Mouse (Mus musculus): Measurements from ENCODE around the gene Ifi27l2a.
"Not testable (repeated sequence)": the region's sequence is repeated elsewhere in the genome, so short reads cannot be mapped to it uniquely, and the experiment has no call there.

The Ifi27l2a gene

DNA sequence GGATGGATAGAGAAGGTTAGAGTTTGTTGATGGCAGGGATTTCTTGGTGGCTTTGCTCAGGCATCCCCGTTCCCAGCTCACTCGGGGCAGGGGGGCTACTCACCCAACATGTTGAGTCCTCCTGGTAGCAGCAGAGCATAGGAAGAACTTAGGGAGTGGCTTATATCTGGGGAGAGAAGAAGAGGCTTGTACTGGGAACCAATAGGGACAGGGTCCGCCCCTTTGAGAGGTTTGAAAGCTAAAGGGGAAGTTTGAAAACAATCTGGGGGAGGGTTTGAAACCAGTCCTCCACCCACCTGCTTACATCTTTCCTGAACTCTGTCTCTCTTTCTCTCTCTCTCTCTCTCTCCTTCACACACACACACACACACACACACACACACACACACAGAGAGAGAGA is at the start of gene Ifi27l2a:
Ifi27l2a (minus strand) TSS at position 157 of the 400 bp plus-strand sequence.
- Histone ChIP-seq H3K27me3 (ENCODE audit: control insufficient read depth, insufficient read depth, low read length, poor library complexity, severe bottlenecking) (no peaks in the 10 kb centered on the region), H3K36me3 (ENCODE audit: control insufficient read depth, insufficient read depth, low read length, poor library complexity, severe bottlenecking) (peaks cover 3% of the 10 kb centered on the region; the same call in 1 of the 2 replicates)
- DNase-seq (ENCODE audit: low read depth, low spot score), result peak; percentile 70

DNA sequence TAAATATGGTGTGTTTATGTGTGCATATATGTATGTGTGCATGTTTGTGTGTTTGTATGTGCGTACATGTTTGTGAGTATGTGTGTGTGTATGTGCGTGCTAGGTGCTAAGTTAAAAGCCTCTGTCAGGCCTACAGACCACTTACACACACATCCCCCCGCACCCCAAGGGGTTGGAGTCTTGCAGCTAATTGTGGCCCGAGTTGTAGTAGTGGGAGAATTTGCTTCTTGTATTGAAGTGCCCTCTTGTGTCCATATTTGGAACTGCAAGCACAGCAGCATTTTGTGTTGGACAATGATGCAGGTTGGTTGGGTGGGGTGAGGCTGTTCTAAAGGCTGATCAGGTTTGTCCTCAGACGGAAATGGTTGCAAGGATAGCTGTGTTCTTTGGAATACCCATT is 49.3 kb upstream of the Ifi27l2a start:
- peak; percentile 90 for DNase-seq (ENCODE audit: low read depth, low spot score)
- H3K36me3 ChIP-seq (ENCODE audit: control insufficient read depth, insufficient read depth, low read length, poor library complexity, severe bottlenecking), result no peaks in the 10 kb centered on the region
- no peaks in the 10 kb centered on the region for H3K27me3 ChIP-seq (ENCODE audit: control insufficient read depth, insufficient read depth, low read length, poor library complexity, severe bottlenecking)

DNA sequence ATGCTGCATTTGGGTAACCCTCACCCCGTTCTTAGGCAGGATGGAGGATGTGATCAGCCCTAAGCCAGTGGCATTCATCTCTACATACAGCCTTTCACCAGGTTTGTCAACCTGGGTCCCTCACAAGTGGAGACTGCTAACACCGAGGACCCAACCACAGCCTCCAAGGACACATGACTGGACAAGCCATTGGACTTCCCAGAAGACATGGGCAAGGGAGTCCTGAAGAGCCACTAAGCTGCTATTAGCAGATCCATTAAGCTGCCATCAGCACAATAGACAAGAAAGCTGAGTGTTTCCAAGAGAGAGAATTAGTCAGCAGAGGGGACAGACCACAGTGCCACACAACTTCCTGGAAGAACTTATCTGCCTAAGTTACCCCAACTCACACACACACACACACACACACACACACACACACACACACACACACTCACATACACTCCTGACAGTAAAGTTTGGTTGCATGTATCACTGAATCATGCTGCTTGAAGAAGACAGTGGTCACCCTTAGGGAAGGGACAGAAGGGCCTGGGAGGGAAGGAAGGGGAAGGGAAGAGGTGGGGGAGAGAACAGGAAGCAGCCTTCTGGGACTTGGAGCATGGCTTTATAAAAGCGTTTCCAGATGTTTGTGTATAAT is 47.7 kb upstream of the Ifi27l2a start:
- Histone ChIP-seq H3K36me3 (ENCODE audit: control insufficient read depth, insufficient read depth, low read length, poor library complexity, severe bottlenecking) (no peaks in the 10 kb centered on the region), H3K27me3 (ENCODE audit: control insufficient read depth, insufficient read depth, low read length, poor library complexity, severe bottlenecking) (no peaks in the 10 kb centered on the region)
- DNase-seq (ENCODE audit: low read depth, low spot score), result no peak

DNA sequence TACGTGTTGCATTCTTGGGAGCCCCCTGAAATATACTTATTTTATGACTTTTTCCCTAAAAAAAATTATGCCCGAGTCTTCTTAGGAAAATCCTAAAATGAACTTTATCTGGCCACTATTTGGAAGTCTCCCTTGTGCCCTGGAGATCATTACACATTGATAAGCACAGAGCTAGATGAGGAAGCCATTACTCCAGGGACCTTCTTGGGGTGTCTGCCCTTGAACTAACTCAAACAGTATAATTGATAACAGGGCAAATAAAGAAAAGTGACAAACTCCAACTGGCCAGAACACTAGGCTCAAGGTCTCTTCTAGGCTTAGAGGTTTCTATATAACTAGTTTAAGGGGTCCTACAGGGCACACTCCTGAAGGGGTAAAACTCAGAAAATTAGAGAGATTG is 44.3 kb upstream of the Ifi27l2a start:
- Histone ChIP-seq H3K36me3 (ENCODE audit: control insufficient read depth, insufficient read depth, low read length, poor library complexity, severe bottlenecking) (no peaks in the 10 kb centered on the region), H3K27me3 (ENCODE audit: control insufficient read depth, insufficient read depth, low read length, poor library complexity, severe bottlenecking) (no peaks in the 10 kb centered on the region)
- DNase-seq (ENCODE audit: low read depth, low spot score), result no peak

DNA sequence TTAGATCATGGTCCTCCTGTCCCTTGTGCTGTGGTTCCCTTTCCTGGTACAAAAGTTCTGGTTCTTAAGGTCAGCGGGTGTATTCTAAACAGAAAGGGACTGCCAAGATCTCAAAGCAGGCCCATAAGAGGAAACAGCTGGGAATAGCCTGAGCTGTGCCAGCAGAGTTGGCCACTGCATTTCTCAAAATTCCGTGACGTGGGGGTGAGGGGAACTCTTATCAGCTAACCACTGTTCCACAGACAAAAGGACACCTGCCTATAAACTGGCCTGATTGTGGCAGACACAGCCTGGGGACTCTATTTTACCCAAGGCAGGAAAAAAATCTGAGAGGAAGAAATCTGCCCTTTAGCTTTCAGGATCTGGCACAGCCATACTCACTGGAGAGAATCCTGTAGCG is 43.8 kb upstream of the Ifi27l2a start:
- Histone ChIP-seq H3K36me3 (ENCODE audit: control insufficient read depth, insufficient read depth, low read length, poor library complexity, severe bottlenecking) (no peaks in the 10 kb centered on the region), H3K27me3 (ENCODE audit: control insufficient read depth, insufficient read depth, low read length, poor library complexity, severe bottlenecking) (no peaks in the 10 kb centered on the region)
- no peak for DNase-seq (ENCODE audit: low read depth, low spot score)

DNA sequence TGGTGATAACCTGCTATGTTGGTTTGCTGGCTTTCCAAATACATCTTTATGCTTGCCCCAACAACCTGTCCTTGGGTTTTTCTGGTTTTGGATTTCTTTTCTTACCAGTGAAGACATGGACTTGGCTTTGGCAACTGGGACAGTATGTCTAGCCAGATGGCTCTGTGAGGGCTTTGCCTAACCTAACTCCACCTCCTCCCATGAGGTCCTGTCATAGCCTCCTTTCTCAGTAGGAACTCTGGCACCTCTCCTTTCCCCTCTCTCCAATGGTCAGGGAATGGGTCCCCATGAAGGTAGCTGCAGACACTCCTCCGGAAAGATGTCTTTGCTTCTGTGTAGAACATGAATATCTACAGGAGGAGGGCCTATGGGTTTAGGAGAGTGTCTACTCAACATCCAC is 43.2 kb upstream of the Ifi27l2a start:
- no peak for DNase-seq (ENCODE audit: low read depth, low spot score)
- no peaks in the 10 kb centered on the region for H3K36me3 ChIP-seq (ENCODE audit: control insufficient read depth, insufficient read depth, low read length, poor library complexity, severe bottlenecking)
- no peaks in the 10 kb centered on the region for H3K27me3 ChIP-seq (ENCODE audit: control insufficient read depth, insufficient read depth, low read length, poor library complexity, severe bottlenecking)

DNA sequence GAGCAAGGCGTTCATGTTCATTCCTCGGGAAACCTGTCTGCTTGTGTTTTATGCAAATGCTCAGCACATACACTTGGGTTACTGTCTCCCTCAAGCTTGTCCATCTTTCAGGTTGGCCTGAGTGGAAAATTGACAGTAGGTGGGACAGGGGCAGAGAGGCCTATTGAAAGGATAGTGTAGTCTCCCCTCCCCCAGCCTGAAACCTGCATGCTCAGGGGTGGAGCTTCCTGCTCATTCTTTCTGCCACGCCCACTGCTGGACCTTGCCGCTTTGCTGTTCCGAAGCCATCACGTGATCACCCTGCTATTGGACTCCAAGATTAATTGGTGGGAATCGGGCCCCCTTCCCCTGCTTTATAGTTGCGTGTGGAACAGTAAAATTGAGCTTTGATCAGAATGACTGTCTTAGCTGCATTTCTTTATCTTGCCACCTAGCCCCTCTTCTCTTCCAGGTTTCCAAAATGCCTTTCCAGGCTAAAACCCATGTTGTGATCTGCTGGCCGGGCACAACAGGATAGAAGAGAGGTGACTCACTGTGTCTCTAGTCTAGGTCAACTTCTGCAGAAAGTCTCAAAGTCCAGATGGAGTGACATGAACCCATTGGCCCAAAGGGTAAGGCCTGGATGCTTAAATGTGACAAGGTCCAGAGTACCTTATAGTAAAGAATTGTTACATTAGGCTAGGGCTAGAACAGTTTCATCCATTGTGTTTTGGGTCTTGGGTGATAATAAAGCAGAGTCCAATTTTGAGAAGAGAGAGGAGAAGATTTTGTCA is 40.9 kb upstream of the Ifi27l2a start:
- not testable (repeated sequence) for H3K27me3 ChIP-seq (ENCODE audit: control insufficient read depth, insufficient read depth, low read length, poor library complexity, severe bottlenecking); DNase-seq (ENCODE audit: low read depth, low spot score); H3K36me3 ChIP-seq (ENCODE audit: control insufficient read depth, insufficient read depth, low read length, poor library complexity, severe bottlenecking)

DNA sequence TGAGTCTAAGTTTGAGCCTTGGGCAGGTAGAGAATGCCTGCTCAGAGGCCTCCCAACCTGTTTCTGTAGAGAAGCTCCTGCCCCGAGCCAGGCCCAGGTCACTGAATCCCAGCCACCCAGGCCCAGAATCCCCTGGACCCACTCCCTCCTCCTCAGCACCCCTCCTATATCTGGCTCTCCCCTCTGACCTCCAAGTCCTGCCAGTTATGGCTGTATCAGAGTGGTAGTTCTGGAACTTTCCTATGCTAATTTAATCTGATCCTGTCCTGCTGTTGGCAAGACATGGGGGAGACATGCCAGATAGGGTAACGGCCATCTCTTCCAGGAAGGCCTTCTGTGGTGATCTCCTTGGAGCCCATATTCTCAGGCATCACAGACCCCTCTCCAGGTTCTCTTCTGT is 39.3 kb upstream of the Ifi27l2a start:
- no peaks in the 10 kb centered on the region for H3K36me3 ChIP-seq (ENCODE audit: control insufficient read depth, insufficient read depth, low read length, poor library complexity, severe bottlenecking)
- DNase-seq (ENCODE audit: low read depth, low spot score), result no peak
- H3K27me3 ChIP-seq (ENCODE audit: control insufficient read depth, insufficient read depth, low read length, poor library complexity, severe bottlenecking), result no peaks in the 10 kb centered on the region

DNA sequence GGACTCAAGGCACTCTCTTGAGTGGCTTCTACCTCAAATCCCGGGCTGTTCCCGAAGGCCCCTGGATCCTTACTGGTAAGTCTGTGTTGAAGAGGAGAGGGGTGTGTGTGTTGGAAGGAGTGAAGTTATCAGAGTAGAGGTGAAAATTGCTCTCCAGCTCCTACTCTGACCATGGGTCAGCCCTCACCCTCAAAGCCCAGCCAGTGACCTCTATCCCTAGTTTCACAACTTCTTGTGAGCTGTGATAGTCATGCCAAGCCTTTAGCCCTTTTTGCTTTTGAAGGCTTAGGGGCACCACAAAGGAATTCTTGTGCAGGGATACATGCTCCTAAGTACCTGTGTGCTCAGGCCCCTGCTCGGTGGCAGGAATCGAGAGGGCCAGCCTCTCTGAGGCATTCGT is 38.2 kb upstream of the Ifi27l2a start:
- DNase-seq (ENCODE audit: low read depth, low spot score), result no peak
- H3K27me3 ChIP-seq (ENCODE audit: control insufficient read depth, insufficient read depth, low read length, poor library complexity, severe bottlenecking), result no peaks in the 10 kb centered on the region
- no peaks in the 10 kb centered on the region for H3K36me3 ChIP-seq (ENCODE audit: control insufficient read depth, insufficient read depth, low read length, poor library complexity, severe bottlenecking)

DNA sequence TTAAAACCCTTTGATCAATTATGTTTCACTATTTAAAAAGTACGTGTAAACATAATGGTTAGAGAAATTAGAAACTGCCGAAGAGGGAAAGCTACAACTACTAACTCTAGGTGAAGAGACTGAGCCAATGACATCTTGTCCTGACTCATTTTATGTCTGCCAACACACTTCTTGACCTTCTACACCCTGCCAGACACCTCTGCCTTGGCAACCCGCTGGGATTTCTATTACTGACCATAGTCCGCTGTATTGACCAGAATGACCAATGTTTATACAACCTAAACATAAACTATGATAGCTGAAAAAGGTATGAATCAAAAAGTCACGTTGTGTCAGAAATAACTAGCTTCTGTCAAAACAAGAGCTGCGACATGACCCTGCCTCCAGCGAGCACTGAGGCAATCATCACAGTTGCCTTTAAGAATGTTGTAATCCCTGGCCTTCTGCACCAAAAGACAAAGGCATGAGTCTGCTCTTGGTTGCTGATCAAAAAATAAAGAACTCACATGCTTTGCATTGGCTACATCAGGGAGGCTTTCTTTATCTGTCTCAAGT is 34.1 kb upstream of the Ifi27l2a start:
- Histone ChIP-seq H3K27me3 (ENCODE audit: control insufficient read depth, insufficient read depth, low read length, poor library complexity, severe bottlenecking) (no peaks in the 10 kb centered on the region), H3K36me3 (ENCODE audit: control insufficient read depth, insufficient read depth, low read length, poor library complexity, severe bottlenecking) (no peaks in the 10 kb centered on the region)
- no peak for DNase-seq (ENCODE audit: low read depth, low spot score)

DNA sequence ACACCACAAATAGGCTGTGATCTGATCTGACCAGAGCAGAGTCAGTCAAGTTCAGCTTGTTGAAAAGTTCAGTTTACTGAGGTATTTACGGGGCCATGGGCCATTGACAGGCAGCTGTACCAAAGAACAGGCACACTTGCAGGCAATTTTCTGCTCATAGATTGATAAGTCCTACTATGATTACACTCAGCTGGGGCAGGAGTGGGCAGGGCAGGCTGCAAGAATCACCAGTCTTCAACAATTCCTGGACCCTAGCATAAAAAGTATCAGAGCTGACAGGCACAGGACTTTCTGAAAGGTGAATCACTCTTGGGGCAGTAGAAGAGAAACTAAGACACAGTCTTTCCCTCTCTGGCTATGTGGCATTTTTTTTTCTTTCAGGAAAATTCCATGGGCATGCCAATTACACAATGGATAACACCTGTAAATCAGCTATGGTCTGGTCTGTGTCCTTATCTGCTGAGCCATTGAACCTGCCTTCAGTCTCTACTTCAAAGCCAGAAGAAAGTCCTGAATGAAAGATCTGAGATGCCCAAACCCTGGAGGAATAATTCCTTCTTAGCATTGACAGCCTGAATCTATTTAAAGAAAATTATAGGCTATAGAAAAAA is 33.4 kb upstream of the Ifi27l2a start:
- Histone ChIP-seq H3K27me3 (ENCODE audit: control insufficient read depth, insufficient read depth, low read length, poor library complexity, severe bottlenecking) (no peaks in the 10 kb centered on the region), H3K36me3 (ENCODE audit: control insufficient read depth, insufficient read depth, low read length, poor library complexity, severe bottlenecking) (no peaks in the 10 kb centered on the region)
- DNase-seq (ENCODE audit: low read depth, low spot score), result no peak

DNA sequence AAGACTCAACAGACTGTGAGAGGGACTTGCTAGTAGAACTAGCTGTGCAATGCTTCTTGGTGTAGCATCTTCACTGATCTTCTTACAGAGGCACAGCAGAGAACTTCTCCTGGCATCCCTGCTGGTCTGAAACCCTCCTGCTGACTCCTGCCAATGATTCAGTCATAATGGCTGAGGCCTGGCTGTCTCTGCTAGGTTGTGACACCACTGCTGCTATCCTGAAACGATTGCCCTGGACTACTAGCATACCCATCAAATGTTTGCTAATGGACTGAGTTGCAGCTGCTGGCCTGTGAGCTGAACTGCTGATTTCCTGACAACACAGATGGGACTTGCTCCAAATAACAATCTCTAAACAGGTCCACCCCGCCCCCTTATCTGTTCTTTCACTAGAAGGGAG is 31.0 kb upstream of the Ifi27l2a start:
- DNase-seq (ENCODE audit: low read depth, low spot score), result no peak
- no peaks in the 10 kb centered on the region for H3K27me3 ChIP-seq (ENCODE audit: control insufficient read depth, insufficient read depth, low read length, poor library complexity, severe bottlenecking)
- no peaks in the 10 kb centered on the region for H3K36me3 ChIP-seq (ENCODE audit: control insufficient read depth, insufficient read depth, low read length, poor library complexity, severe bottlenecking)

DNA sequence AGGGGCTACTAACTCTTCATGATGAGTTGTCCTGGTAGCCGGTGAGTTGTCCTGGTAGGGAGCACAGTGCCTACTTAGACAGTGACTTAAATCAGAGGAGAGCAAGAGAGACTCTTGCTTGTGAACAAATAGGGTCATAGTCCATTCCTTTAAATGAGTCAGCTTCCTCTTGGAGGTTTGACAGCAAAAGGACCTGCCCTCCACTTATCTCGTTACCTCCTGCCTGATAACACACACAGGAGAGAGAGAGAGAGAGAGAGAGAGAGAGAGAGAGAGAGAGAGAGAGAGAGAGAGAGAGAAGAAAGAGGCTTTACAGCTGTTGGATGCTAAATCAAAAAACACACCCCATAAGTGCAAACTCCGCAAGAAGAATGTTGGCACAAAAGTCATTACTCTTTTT is 13.7 kb upstream of the Ifi27l2a start, which contains the start of gene Ifi27l2b:
Ifi27l2b (minus strand) TSS at position 84 of the 400 bp plus-strand sequence.
- H3K36me3 ChIP-seq (ENCODE audit: control insufficient read depth, insufficient read depth, low read length, poor library complexity, severe bottlenecking), result no peaks in the 10 kb centered on the region
- no peak for DNase-seq (ENCODE audit: low read depth, low spot score)

DNA sequence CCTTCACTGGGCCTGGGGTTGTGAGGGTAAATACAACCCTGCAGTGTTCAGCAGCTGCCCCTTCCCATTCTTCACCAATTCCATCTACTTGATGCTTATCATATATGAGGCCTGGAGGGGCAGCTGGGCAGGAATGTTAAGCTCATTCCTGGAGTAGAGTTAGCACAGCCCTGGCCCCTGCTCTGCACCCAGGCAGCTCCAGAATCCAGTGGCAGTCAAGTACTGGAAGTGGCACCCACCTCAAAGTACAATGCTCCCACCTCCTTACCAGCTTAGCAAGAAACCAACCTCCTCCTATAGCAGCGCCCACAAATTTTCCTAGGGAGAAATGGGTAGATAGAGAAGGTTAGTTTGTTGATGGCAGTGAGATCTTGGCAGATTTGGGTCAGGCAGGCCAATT is 13.2 kb upstream of the Ifi27l2a start:
- not testable (repeated sequence) for H3K27me3 ChIP-seq (ENCODE audit: control insufficient read depth, insufficient read depth, low read length, poor library complexity, severe bottlenecking); DNase-seq (ENCODE audit: low read depth, low spot score); H3K36me3 ChIP-seq (ENCODE audit: control insufficient read depth, insufficient read depth, low read length, poor library complexity, severe bottlenecking)

More for the DNA sequence above, 13.7 kb upstream of the Ifi27l2a start, which contains the start of gene Ifi27l2b:
- H3K27me3 ChIP-seq (ENCODE audit: control insufficient read depth, insufficient read depth, low read length, poor library complexity, severe bottlenecking), result no peaks in the 10 kb centered on the region

DNA sequence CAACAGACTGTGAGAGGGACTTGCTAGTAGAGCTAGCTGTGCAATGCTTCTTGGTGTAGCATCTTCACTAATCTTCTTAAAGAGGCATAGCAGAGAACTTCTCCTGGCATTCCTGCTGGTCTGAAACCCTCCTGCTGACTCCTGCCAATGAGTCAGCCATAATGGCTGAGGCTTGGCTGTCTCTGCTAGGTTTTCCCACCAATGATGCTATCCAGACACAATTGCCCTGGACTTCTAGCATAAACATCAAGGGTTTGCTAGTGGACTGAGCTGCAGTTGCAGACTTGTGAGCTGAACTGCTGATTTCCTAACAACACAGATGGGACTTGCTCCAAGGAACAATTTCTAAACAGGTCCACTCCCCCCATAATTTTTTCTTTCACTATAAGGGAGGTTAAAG is 9.9 kb upstream of the Ifi27l2a start:
- no peak for DNase-seq (ENCODE audit: low read depth, low spot score)
- no peaks in the 10 kb centered on the region for H3K36me3 ChIP-seq (ENCODE audit: control insufficient read depth, insufficient read depth, low read length, poor library complexity, severe bottlenecking)
- H3K27me3 ChIP-seq (ENCODE audit: control insufficient read depth, insufficient read depth, low read length, poor library complexity, severe bottlenecking), result no peaks in the 10 kb centered on the region
